24 mouse cellular contexts compared by ENCODE assay signal in genomic region chr7:111055221-111055620, GRCm38 (mm10). TPM values are rescaled to one million over a fixed set of nuclear protein-coding genes. Genes with fewer than 3 reads are reported as not detected.
DNase-seq lines count a peak whose midpoint lies in the region; ATAC-seq and TF ChIP-seq lines count a peak whose summit lies in the region.
"Had no signal": no experiment of that assay in that cellular context is flagged by ENCODE, and none has a peak within 500 bp of the region (broad histone marks: within the 10 kb centered on the region; RNA-seq: fewer than 3 reads in every experiment).

No protein-coding gene starts in this region.

- no peak overlapping the region for H3K27ac ChIP-seq in midbrain, postnatal 0 days (ENCODE audit: low read depth, low read length)
- H3K27ac ChIP-seq: forebrain, embryonic 15.5 days; hindbrain, embryonic 12.5 days; layer of hippocampus, adult 2 months; liver, embryonic 14.5 days; macrophage; midbrain, embryonic 10.5 days had no signal

- no peak for TF ChIP-seq CTCF in midbrain, postnatal 0 days (IDR thresholded peaks at IDR 0.05)

- H3K36me3 ChIP-seq in midbrain, postnatal 0 days (ENCODE audit: insufficient read depth, low read length), result peaks cover 55% of the 10 kb centered on the region

- no peaks in the 10 kb centered on the region for H3K9me3 ChIP-seq in midbrain, postnatal 0 days (ENCODE audit: low read length)
- H3K9me3 ChIP-seq: forebrain, embryonic 15.5 days; hindbrain, embryonic 12.5 days; midbrain, embryonic 10.5 days had no signal

- H3K27me3 ChIP-seq in midbrain, postnatal 0 days (ENCODE audit: insufficient read depth, low read length), result no peaks in the 10 kb centered on the region
- H3K27me3 ChIP-seq: forebrain, embryonic 15.5 days; hindbrain, embryonic 12.5 days; Patski had no signal

- no peak overlapping the region for H3K4me2 ChIP-seq in midbrain, postnatal 0 days (ENCODE audit: low read depth, low read length, poor library complexity, severe bottlenecking)
- H3K4me2 ChIP-seq: forebrain, embryonic 15.5 days; hindbrain, embryonic 12.5 days had no signal

- ATAC-seq in midbrain, postnatal 0 days (ENCODE audit: low FRiP score), result no peak
- ATAC-seq: forebrain, embryonic 15.5 days; inflammation-experienced regulatory T-cells, adult 6 months; Patski had no signal

- WGBS in midbrain, postnatal 0 days, result 91% methylated on average over 19 of the region's 19 CpGs

- no peaks in the 10 kb centered on the region for H3K4me1 ChIP-seq in midbrain, postnatal 0 days (ENCODE audit: insufficient read depth, low read length)
- H3K4me1 ChIP-seq: forebrain, embryonic 15.5 days; midbrain, embryonic 10.5 days had no signal

- DNase-seq in gastrocnemius, adult 18-20 months (ENCODE audit: low spot score), result peak; percentile 48
- no peak for DNase-seq in gastrocnemius, postnatal 36 days
- DNase-seq in lung, postnatal 36 days, result peak; percentile 6
- no peak for DNase-seq in lung, adult 18-20 months
- DNase-seq in heart, postnatal 10 days, result peak; percentile 51 to 71
- no peak for DNase-seq in midbrain, postnatal 0 days (ENCODE audit: low spot score)
- DNase-seq in adrenal gland, postnatal 14 days, result no peak
- DNase-seq in adipocyte (ENCODE audit: low spot score), result no peak
- DNase-seq: adrenal gland, postnatal 25 days; cerebellum, adult 11-12 months; cerebellum, postnatal 14 days; embryo, embryonic 11 days; kidney, adult 8-10 months; kidney, postnatal 14 days; retina, postnatal 1 day; right cerebral cortex, postnatal 4 days had no signal

- no peak overlapping the region for H3K4me3 ChIP-seq in midbrain, postnatal 0 days (ENCODE audit: low read depth, low read length)
- H3K4me3 ChIP-seq: forebrain, embryonic 15.5 days; hindbrain, embryonic 12.5 days; layer of hippocampus, adult 2 months; midbrain, embryonic 10.5 days had no signal

- intact Hi-C loops in gastrocnemius, postnatal 36 days (cut with DNase I), result no loop called here
- intact Hi-C loops in heart, postnatal 10 days (cut with DNase I), result loop anchor here (2.0 kb wide), 1 partner anchor 26 kb away; no protein-coding TSS in a partner anchor

- H3K9ac ChIP-seq in midbrain, postnatal 0 days (replicated peaks; ENCODE audit: low read length, poor library complexity, severe bottlenecking), result no peak overlapping the region
- H3K9ac ChIP-seq: forebrain, embryonic 15.5 days; hindbrain, embryonic 12.5 days; liver, embryonic 14.5 days had no signal

RNA-seq across cellular contexts. Expression of gene Ctr9, which starts 26.5 kb away (rescaled TPM):
- 10 to 100 TPM; 16.9 to 18.7 TPM for total RNA-seq in gastrocnemius, adult 18-20 months (2021)
- total RNA-seq in gastrocnemius, postnatal 36 days (2021), result 10 to 100 TPM; 12.6 to 12.9 TPM
- total RNA-seq in heart, postnatal 10 days (2021), result 10 to 100 TPM; 28.6 to 29.2 TPM
- 38.7 and 50.3 TPM in 2 replicates for total RNA-seq in midbrain, postnatal 0 days (2014; rRNA removed)
- 59.5 and 63.3 TPM in 2 replicates for polyA plus RNA-seq in midbrain, postnatal 0 days (2015; fragmentation: Nextera tagmentation; extraction: Ambion mirVana)
- total RNA-seq in adrenal gland, postnatal 14 days (2021), result 42.5 and 45.9 TPM in 2 replicates

RNA-seq across cellular contexts. Expression of gene Eif4g2, which starts 27.6 kb away (rescaled TPM):
- 100 to 1,000 TPM; 747 to 765 TPM for total RNA-seq in gastrocnemius, adult 18-20 months (2021)
- 100 to 1,000 TPM; 625 to 714 TPM for total RNA-seq in gastrocnemius, postnatal 36 days (2021)
- 1,000 to 10,000 TPM; 1,033 to 1,045 TPM for total RNA-seq in heart, postnatal 10 days (2021)
- total RNA-seq in midbrain, postnatal 0 days (2014; rRNA removed), result 497 and 556 TPM in 2 replicates
- 804 and 868 TPM in 2 replicates for polyA plus RNA-seq in midbrain, postnatal 0 days (2015; fragmentation: Nextera tagmentation; extraction: Ambion mirVana)
- 933 and 946 TPM in 2 replicates for total RNA-seq in adrenal gland, postnatal 14 days (2021)

Comparison
In these comparisons a context has a peak if more than half of its experiments do, and no peak if none do; other contexts are left out.
1. DNase-seq: peak in gastrocnemius, adult 18-20 months (single experiment), lung, postnatal 36 days (single experiment) and heart, postnatal 10 days (2 of 2); none in gastrocnemius, postnatal 36 days (0 of 2), lung, adult 18-20 months (0 of 2), midbrain, postnatal 0 days (single experiment), adrenal gland, postnatal 14 days (single experiment) and adipocyte (single experiment).